Mouse (Mus musculus) thymus, adult 2 months (tissue): ENCODE results near the gene Vamp8.

Experiments
- CTCF ChIP-seq: fragments of 200-500 bp; IDR thresholded peaks from 2 replicates; pipeline ENCODE4 v1.5.1; 2012; ENCODE audit warnings: mild to moderate bottlenecking, control low read depth, low read length, moderate library complexity, borderline replicate concordance; ENCODE audit not compliant: control insufficient read depth, poor library complexity, insufficient read depth; ENCODE audit errors: extremely low read depth
- POLR2A ChIP-seq: fragments of 200-500 bp; IDR thresholded peaks from 2 replicates; pipeline ENCODE4 v1.6.1; 2012; ENCODE audit warnings: mild to moderate bottlenecking, low read length, control low read depth, moderate library complexity; ENCODE audit not compliant: control insufficient read depth, poor library complexity, insufficient read depth; ENCODE audit errors: extremely low read depth

- TF ChIP-seq CTCF = no peak
- TF ChIP-seq POLR2A = no peak
Observed at GRCm38 (mm10) chr6:72340481-72340880, 50.0 kb downstream of the Vamp8 start.
